8 mouse cellular contexts compared by ENCODE assay signal in the genomic region with DNA sequence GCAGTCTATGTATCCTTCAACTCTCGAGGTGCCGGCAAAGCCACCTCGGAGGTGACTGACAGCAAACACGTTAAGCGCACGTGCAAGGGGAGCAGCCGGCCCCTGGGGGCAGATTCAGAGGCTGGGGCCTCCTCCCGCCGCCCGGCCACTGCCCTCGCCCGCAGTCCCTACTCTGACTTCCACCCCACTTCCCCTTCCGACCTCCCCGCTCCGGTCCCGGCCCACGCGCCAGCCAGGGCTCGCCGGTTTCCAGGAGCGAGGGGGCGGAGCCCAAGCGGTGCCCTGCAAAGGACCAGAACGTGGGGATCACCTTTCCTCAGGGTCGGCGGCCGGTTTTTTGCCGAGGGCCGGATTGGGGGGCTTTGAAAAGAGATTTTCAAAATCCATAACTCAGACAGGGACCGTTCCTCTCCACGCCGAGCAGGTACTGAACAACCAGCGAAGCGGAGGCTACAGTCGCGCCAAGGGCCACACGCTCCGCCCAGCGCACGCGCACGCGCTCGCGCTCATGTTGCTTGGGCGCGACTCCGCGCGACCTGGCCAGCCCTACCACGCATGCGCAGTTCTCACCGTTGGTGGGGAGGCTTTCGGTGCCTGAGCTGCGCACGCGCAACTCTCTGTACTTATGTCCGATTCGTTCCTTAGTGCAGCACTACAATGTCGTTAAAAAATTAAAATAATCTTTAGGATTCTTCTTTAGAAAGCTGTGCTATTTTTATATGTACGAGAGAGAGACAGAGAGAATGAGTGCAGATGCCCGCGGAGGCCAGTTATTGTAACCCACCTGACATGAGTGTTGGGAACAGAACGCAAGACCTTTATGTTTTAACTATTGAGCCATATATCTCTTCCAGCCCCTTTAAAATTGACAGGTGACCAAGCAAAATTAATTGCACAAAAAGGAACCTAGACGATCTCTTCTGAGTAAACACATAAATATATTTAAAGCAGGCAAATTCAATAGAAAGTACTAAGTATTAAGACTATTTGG. TPM values are rescaled to one million over a fixed set of nuclear protein-coding genes. Genes with fewer than 3 reads are reported as not detected.
DNase-seq lines count a peak whose midpoint lies in the region; ATAC-seq lines count a peak whose summit lies in the region.

A gene (minus strand): TSS at position 540 of the 991 bp plus-strand sequence.

- no peaks in the 10 kb centered on the region; the same call in 1 of the 2 replicates for H3K4me1 ChIP-seq in intestine, embryonic 14.5 days (replicated peaks; ENCODE audit: control insufficient read depth, insufficient read depth, low read length)

- peaks cover 5% of the 10 kb centered on the region for H3K36me3 ChIP-seq in intestine, embryonic 14.5 days (ENCODE audit: control insufficient read depth, insufficient read depth, low read length)

- no peaks in the 10 kb centered on the region for H3K27me3 ChIP-seq in intestine, embryonic 14.5 days (replicated peaks; ENCODE audit: control insufficient read depth, insufficient read depth, low read length)

- peak; percentile 95 for ATAC-seq in intestine, embryonic 14.5 days (replicated peaks; ENCODE audit: low FRiP score, low TSS enrichment, low read depth)

- peak within 1 kb of the TSS; percentile 83 for H3K27ac ChIP-seq in intestine, embryonic 14.5 days (ENCODE audit: low read depth)

- no peaks in the 10 kb centered on the region for H3K9me3 ChIP-seq in intestine, embryonic 14.5 days (ENCODE audit: control insufficient read depth, low read length)

- peak within 1 kb of the TSS; percentile 79 for H3K4me3 ChIP-seq in intestine, embryonic 14.5 days (ENCODE audit: low read depth, low read length)

- intact Hi-C loops in left cerebral cortex, postnatal 14 days (cut with DNase I) = loop anchor here (5.0 to 10.0 kb wide), 2 partner anchors 82 to 491 kb away; a partner anchor contains a TSS

- DNase-seq in adrenal gland, adult (ENCODE audit: inconsistent age in 2 of 2, low spot score in 1 of 2) = peak; percentile 98 to 99
- peak; percentile 98 for DNase-seq in embryo, embryonic 10.5 days (ENCODE audit: low spot score)
- peak; percentile 95 for DNase-seq in gastrocnemius, postnatal 25 days
- DNase-seq in intestine, embryonic 14.5 days (ENCODE audit: low spot score) = peak; percentile 98
- DNase-seq in left cerebral cortex, postnatal 14 days (ENCODE audit: low spot score in 2 of 2) = peak; percentile 97 to 98
- peak; percentile 98 for DNase-seq in mesoderm, embryonic 11.5 days (ENCODE audit: low read depth, low spot score)
- peak; percentile 92 to 94 for DNase-seq in right cerebral cortex, postnatal 36 days (ENCODE audit: low spot score in 2 of 2)
- peak; percentile 93 for DNase-seq in yolk sac, embryonic 10.5 days (ENCODE audit: low spot score)

- 2% methylated on average over 65 of the region's 65 CpGs for WGBS in intestine, embryonic 14.5 days

- H3K9ac ChIP-seq in intestine, embryonic 14.5 days (ENCODE audit: low read length) = peak within 1 kb of the TSS; percentile 71

- H3K4me2 ChIP-seq in intestine, embryonic 14.5 days (ENCODE audit: low read length) = peak within 1 kb of the TSS; percentile 75

RNA-seq across cellular contexts. Expression of the gene that starts here (rescaled TPM):
- 1 to 10 TPM; 7.1 to 7.8 TPM for total RNA-seq in gastrocnemius, postnatal 25 days (2021)
- polyA plus RNA-seq in intestine, embryonic 14.5 days (2014; fragmentation: Nextera tagmentation; extraction: Ambion mirVana) = 10.2 and 11.5 TPM in 2 replicates
- 1 to 10 TPM; 6.7 to 7.0 TPM for total RNA-seq in left cerebral cortex, postnatal 14 days (2021)

Comparison
In these comparisons a context has a peak if more than half of its experiments do, and no peak if none do; other contexts are left out.
1. Peak in every context shown above with its lines: DNase-seq, ATAC-seq, H3K4me3 ChIP-seq and H3K27ac ChIP-seq.